Mouse (Mus musculus): ENCODE results near the gene Ttc7. TPM values are rescaled to one million over a fixed set of nuclear protein-coding genes. Genes with fewer than 3 reads are reported as not detected.
"Not testable (repeated sequence)": the region's sequence is repeated elsewhere in the genome, so short reads cannot be mapped to it uniquely, and the experiment has no call there.

Ttc7 gene
- polyA plus RNA-seq, 1 experiment from 2014 or later: 13.1 TPM

GRCm38 (mm10) chr17:87288131-87288530 is 5.4 kb downstream of the Ttc7 start:
- H3K36me3 ChIP-seq: no peaks in the 10 kb centered on the region
- peak overlapping the region; percentile 28; the same call in 1 of the 2 replicates for H3K27ac ChIP-seq
- 0 out of 2 replicates have a peak, but pooled peaks cover 7% of the 10 kb centered on the region for H3K27me3 ChIP-seq (replicated peaks)
- no peak overlapping the region for H3K9ac ChIP-seq
- H3K9me3 ChIP-seq: no peaks in the 10 kb centered on the region
- ATAC-seq (ENCODE audit: insufficient read depth, low FRiP score, low read depth): no peak
- H3K4me1 ChIP-seq: peaks cover 9% of the 10 kb centered on the region; the same call in 1 of the 2 replicates
- no peak overlapping the region for H3K4me3 ChIP-seq (replicated peaks)
- H3K4me2 ChIP-seq: no peak overlapping the region
- 53% methylated on average over 12 of the region's 12 CpGs for WGBS

- ATAC-seq (ENCODE audit: insufficient read depth, low FRiP score, low read depth): 0 out of 2 replicates have a peak, but pooled peaks have one; percentile 28
These were observed 6.7 kb downstream of the Ttc7 start for GRCm38 (mm10) chr17:87289367-87289766.

DNA sequence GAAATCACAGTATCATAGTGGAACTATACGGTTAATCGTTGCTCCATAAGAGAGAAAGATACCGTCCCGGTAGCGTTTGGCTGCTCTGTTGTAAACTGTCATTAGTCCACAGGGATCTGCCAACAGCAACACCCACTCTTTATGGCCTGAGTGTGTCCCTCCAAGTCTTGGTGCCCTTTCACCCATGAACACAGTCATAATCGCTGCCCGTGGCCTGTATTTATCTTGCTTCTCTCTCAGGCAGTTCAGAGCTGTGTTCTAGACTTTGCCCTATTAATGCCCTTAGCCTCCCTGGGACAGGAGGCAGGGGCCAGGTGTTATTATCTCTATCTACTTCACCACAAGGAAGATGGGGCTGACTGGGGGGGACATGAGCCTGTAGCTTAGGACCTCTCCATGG is 8.4 kb downstream of the Ttc7 start:
- no peaks in the 10 kb centered on the region for H3K27me3 ChIP-seq (replicated peaks)
- no peak overlapping the region for H3K9ac ChIP-seq
- H3K4me1 ChIP-seq: no peaks in the 10 kb centered on the region
- no peak for ATAC-seq (ENCODE audit: insufficient read depth, low FRiP score, low read depth)
- 82% methylated on average over 7 of the region's 7 CpGs for WGBS
- H3K4me3 ChIP-seq (replicated peaks): no peak overlapping the region
- H3K4me2 ChIP-seq: no peak overlapping the region
- H3K27ac ChIP-seq: no peak overlapping the region
- H3K9me3 ChIP-seq: no peaks in the 10 kb centered on the region
- no peaks in the 10 kb centered on the region for H3K36me3 ChIP-seq

More at GRCm38 (mm10) chr17:87289367-87289766, 6.7 kb downstream of the Ttc7 start:
- Histone ChIP-seq H3K9ac (no peak overlapping the region), H3K9me3 (no peaks in the 10 kb centered on the region), H3K27me3 (replicated peaks) (0 out of 2 replicates have a peak, but pooled peaks cover 5% of the 10 kb centered on the region), H3K27ac (no peak overlapping the region), H3K4me3 (replicated peaks) (no peak overlapping the region), H3K4me1 (0 out of 2 replicates have a peak, but pooled peaks cover 3% of the 10 kb centered on the region), H3K4me2 (no peak overlapping the region), H3K36me3 (no peaks in the 10 kb centered on the region)
- 73% methylated on average over 5 of the region's 5 CpGs for WGBS

- Histone ChIP-seq H3K4me2 (no peak overlapping the region), H3K36me3 (no peaks in the 10 kb centered on the region), H3K9ac (no peak overlapping the region), H3K27ac (no peak overlapping the region), H3K4me3 (replicated peaks) (no peak overlapping the region), H3K4me1 (no peaks in the 10 kb centered on the region), H3K27me3 (replicated peaks) (no peaks in the 10 kb centered on the region), H3K9me3 (no peaks in the 10 kb centered on the region)
- 89% methylated on average over 5 of the region's 5 CpGs for whole genome bisulfite sequencing
- ATAC-seq (ENCODE audit: insufficient read depth, low FRiP score, low read depth): no peak
These were observed 9.1 kb downstream of the Ttc7 start for GRCm38 (mm10) chr17:87291782-87292181.

- Histone ChIP-seq H3K27ac (no peak overlapping the region), H3K4me3 (replicated peaks) (no peak overlapping the region), H3K9me3 (no peaks in the 10 kb centered on the region), H3K36me3 (no peaks in the 10 kb centered on the region), H3K9ac (no peak overlapping the region), H3K4me2 (no peak overlapping the region), H3K4me1 (no peaks in the 10 kb centered on the region), H3K27me3 (replicated peaks) (no peaks in the 10 kb centered on the region)
- ATAC-seq (ENCODE audit: insufficient read depth, low FRiP score, low read depth): no peak
- WGBS: 80% methylated on average over 5 of the region's 5 CpGs
These were observed 10.4 kb downstream of the Ttc7 start for GRCm38 (mm10) chr17:87293125-87293524.

GRCm38 (mm10) chr17:87295738-87296137 is 13.1 kb downstream of the Ttc7 start:
- ATAC-seq (ENCODE audit: insufficient read depth, low FRiP score, low read depth): no peak
- H3K4me2 ChIP-seq: no peak overlapping the region
- 78% methylated on average over 7 of the region's 7 CpGs for WGBS
- H3K9ac ChIP-seq: no peak overlapping the region
- H3K9me3 ChIP-seq: no peaks in the 10 kb centered on the region
- no peaks in the 10 kb centered on the region; the same call in 1 of the 2 replicates for H3K4me1 ChIP-seq
- H3K27ac ChIP-seq: 0 out of 2 replicates have a peak overlapping the region, but pooled peaks have one; percentile 26
- no peaks in the 10 kb centered on the region for H3K27me3 ChIP-seq (replicated peaks)
- no peak overlapping the region for H3K4me3 ChIP-seq (replicated peaks)
- no peaks in the 10 kb centered on the region for H3K36me3 ChIP-seq

DNA sequence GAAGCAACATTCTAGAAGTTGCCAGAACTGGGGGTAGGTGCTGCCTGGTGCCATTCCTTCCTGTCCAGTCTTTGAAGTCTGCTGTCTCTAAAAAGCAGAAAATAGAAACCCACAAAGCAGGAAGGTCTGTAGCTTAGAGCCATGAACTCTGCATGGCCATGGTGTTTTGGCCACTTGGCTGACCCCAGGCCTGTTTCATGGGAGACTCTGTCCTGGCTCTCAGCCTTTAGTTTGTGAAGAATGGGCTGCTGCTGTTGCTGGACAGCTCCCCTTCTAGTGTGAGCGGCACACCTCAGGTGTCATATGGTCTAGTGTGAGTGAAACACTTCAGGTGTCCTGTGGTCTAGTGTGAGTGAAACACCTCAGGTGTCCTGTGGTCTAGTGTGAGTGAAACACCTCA is 14.0 kb downstream of the Ttc7 start:
- not testable (repeated sequence) for H3K4me2 ChIP-seq; ATAC-seq (ENCODE audit: insufficient read depth, low FRiP score, low read depth); H3K27ac ChIP-seq; H3K9ac ChIP-seq; H3K9me3 ChIP-seq; H3K4me1 ChIP-seq; H3K27me3 ChIP-seq (replicated peaks); H3K4me3 ChIP-seq (replicated peaks); H3K36me3 ChIP-seq
- 81% methylated on average over 1 of the region's 1 CpGs for WGBS

GRCm38 (mm10) chr17:87298944-87299343 is 16.3 kb downstream of the Ttc7 start:
- no peak overlapping the region for H3K4me2 ChIP-seq
- no peaks in the 10 kb centered on the region for H3K27me3 ChIP-seq (replicated peaks)
- no peaks in the 10 kb centered on the region for H3K9me3 ChIP-seq
- no peak overlapping the region for H3K9ac ChIP-seq
- no peaks in the 10 kb centered on the region for H3K36me3 ChIP-seq
- WGBS: 62% methylated on average over 6 of the region's 6 CpGs
- ATAC-seq (ENCODE audit: insufficient read depth, low FRiP score, low read depth): peak; percentile 20; the same call in 1 of the 2 replicates
- no peak overlapping the region; the same call in 1 of the 2 replicates for H3K27ac ChIP-seq
- peaks cover 6% of the 10 kb centered on the region; the same call in 1 of the 2 replicates for H3K4me1 ChIP-seq
- no peak overlapping the region for H3K4me3 ChIP-seq (replicated peaks)

DNA sequence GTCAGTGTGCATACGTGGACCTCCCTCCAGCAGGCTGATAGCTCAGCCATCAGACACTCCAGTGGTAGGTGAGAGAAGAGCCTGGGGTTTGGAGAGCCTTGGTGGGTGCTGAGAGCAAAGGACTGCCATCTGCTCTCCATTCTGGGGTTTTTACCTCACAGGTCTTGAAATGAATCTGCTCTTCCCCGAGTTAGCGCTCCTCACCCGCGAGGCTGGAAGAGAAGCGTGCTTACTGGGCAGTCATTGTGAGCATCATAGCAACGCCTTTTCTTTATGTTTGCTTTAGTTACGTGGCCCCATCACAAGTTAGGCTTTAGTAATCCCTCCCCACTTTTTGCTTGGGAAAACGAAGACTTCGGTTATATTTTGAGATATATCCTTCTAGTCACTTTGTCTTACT is 17.7 kb downstream of the Ttc7 start:
- peaks cover 6% of the 10 kb centered on the region; the same call in 1 of the 2 replicates for H3K4me1 ChIP-seq
- no peaks in the 10 kb centered on the region for H3K36me3 ChIP-seq
- no peaks in the 10 kb centered on the region for H3K27me3 ChIP-seq (replicated peaks)
- H3K27ac ChIP-seq: no peak overlapping the region
- 83% methylated on average over 10 of the region's 10 CpGs for WGBS
- no peak for ATAC-seq (ENCODE audit: insufficient read depth, low FRiP score, low read depth)
- H3K4me2 ChIP-seq: no peak overlapping the region
- H3K9me3 ChIP-seq: no peaks in the 10 kb centered on the region
- no peak overlapping the region for H3K4me3 ChIP-seq (replicated peaks)
- H3K9ac ChIP-seq: no peak overlapping the region

- not testable (repeated sequence) for H3K4me1 ChIP-seq; ATAC-seq (ENCODE audit: insufficient read depth, low FRiP score, low read depth); H3K27ac ChIP-seq; H3K27me3 ChIP-seq (replicated peaks); H3K36me3 ChIP-seq; H3K9ac ChIP-seq; H3K9me3 ChIP-seq; H3K4me3 ChIP-seq (replicated peaks); H3K4me2 ChIP-seq
- 85% methylated on average over 9 of the region's 9 CpGs for WGBS
These were observed 18.9 kb downstream of the Ttc7 start for GRCm38 (mm10) chr17:87301607-87302006.

GRCm38 (mm10) chr17:87302014-87302794 is 19.5 kb downstream of the Ttc7 start:
- 50% methylated on average over 13 of the region's 13 CpGs for WGBS
- ATAC-seq (ENCODE audit: insufficient read depth, low FRiP score, low read depth): peak; percentile 57

DNA sequence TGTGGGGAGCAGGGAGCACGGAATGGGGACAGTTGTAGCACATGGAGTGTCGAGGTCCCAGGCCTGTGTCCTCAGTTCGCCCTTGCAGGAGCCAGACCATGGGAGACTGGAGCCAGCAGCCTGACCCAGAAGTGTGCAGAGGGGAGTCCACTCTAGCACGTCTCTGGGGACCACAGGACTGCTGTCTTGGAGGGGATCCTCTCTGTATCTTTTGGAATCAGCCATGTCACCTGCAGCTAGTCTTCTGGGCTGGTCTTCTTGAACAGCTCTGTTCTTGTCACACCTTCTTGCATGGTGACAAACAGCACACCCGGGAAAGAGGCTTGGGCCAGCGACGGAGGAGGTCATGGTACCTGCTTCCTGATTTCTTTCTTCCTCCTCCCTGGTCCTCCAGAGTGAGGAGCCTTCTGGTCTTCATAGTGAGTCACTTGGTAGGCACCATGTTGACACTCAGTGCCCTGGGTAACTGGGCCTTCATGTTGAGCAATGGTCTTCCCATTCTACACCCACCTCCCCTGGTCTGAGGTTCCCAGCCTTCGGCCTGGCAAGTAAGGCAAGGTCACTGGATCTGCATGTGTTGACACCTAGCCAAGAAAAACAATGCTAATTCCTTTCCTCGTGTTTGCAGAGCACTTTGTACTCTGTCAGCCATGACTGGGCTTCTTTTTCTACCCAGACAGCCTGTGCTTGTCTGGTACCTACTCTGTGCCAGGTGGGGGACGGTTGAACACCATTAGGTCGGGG is 21.6 kb downstream of the Ttc7 start:
- Histone ChIP-seq H3K9ac (no peak overlapping the region), H3K9me3 (no peaks in the 10 kb centered on the region), H3K36me3 (no peaks in the 10 kb centered on the region), H3K4me2 (no peak overlapping the region), H3K27me3 (replicated peaks) (no peaks in the 10 kb centered on the region), H3K4me3 (replicated peaks) (no peak overlapping the region), H3K27ac (no peak overlapping the region), H3K4me1 (peaks cover 6% of the 10 kb centered on the region; the same call in 1 of the 2 replicates)
- no peak for ATAC-seq (ENCODE audit: insufficient read depth, low FRiP score, low read depth)
- 68% methylated on average over 11 of the region's 11 CpGs for WGBS

More at GRCm38 (mm10) chr17:87302014-87302794, 19.5 kb downstream of the Ttc7 start:
- H3K36me3 ChIP-seq: no peaks in the 10 kb centered on the region
- H3K9ac ChIP-seq: no peak overlapping the region
- H3K4me1 ChIP-seq: peaks cover 6% of the 10 kb centered on the region; the same call in 1 of the 2 replicates
- H3K27ac ChIP-seq: peak overlapping the region; percentile 83
- H3K4me2 ChIP-seq: no peak overlapping the region
- H3K9me3 ChIP-seq: no peaks in the 10 kb centered on the region
- no peaks in the 10 kb centered on the region for H3K27me3 ChIP-seq (replicated peaks)
- no peak overlapping the region for H3K4me3 ChIP-seq (replicated peaks)
